Mouse (Mus musculus): ENCODE measurements around the gene Ppp1r12b.

DNA sequence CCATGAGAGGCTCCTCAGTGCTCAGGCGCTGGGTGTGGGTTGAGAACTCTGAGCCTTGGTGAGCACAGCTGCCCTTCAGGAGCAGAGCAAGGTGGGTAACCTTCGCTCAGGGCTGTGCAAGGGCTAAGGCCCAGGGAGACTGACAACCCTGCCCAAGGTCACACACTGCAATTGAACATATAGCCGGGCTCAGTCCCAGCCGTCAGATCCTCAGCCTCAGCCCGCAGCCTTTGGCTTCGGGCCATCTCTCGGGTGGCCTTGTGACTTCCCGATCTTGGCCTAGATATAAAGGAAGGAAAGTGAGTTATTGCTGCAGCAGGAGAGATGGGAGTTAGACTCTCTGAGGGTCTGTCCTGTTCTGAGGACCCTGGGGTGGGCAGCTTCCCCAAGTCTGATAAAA is 228.5 kb downstream of the Ppp1r12b start:
- TF ChIP-seq CTCF (conservative IDR thresholded peaks at IDR 0.05 in 1 of 2, IDR thresholded peaks at IDR 0.05 in 1 of 2; ENCODE audit: low read depth in 2 of 2, low read length in 2 of 2) (no peak), MAX (IDR thresholded peaks at IDR 0.05; ENCODE audit: low read length) (no peak), TCF12 (IDR thresholded peaks at IDR 0.05; ENCODE audit: low read depth, low read length) (no peak), POLR2AphosphoS2 (IDR thresholded peaks at IDR 0.05; ENCODE audit: low read depth, low read length) (no peak), POLR2A (IDR thresholded peaks at IDR 0.05; ENCODE audit: low read depth, low read length) (no peak), EP300 (IDR thresholded peaks at IDR 0.05; ENCODE audit: low read length) (no peak), ZMIZ1 (IDR thresholded peaks at IDR 0.05; ENCODE audit: low read depth, low read length) (no peak), ZNF384 (IDR thresholded peaks at IDR 0.05; ENCODE audit: low read depth, low read length) (no peak), JUN (IDR thresholded peaks at IDR 0.05; ENCODE audit: insufficient read depth, low read depth, low read length) (no peak), E2F4 (IDR thresholded peaks at IDR 0.05; ENCODE audit: insufficient replicate concordance, low read depth, low read length) (no peak), SIN3A (IDR thresholded peaks at IDR 0.05; ENCODE audit: low read length) (no peak), MAFK (IDR thresholded peaks at IDR 0.05; ENCODE audit: insufficient replicate concordance, low read length) (no peak)

Measured in CH12.LX (cell line).